ENCODE assay signal across 8 mouse cellular contexts in the genomic region with DNA sequence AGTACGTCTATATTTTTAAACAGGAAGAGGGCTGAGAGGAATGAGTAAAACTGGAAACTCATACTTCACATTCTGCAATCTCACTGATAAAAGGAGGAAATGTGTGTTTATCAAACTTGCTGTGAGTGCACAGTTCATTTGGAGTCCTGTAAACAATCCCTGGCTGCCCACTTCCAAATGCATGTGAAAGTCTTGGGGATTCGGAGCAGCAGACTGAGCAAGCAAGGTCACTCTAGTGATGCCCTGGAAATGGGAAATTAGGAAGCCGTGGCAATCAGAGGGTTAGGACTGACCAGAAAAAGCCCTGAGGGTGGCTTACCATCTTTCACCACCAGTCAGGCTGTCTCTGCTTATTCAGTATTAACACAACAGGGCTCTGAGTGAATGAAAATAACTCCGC. TPM values are rescaled to one million over a fixed set of nuclear protein-coding genes. Genes with fewer than 3 reads are reported as not detected.
DNase-seq lines count a peak whose midpoint lies in the region; ATAC-seq and TF ChIP-seq lines count a peak whose summit lies in the region.

No protein-coding gene starts in this region.

- H3K36me3 ChIP-seq in heart, embryonic 11.5 days (ENCODE audit: control insufficient read depth, insufficient read depth, low read length), result no peaks in the 10 kb centered on the region
- no peaks in the 10 kb centered on the region for H3K36me3 ChIP-seq in lung, embryonic 14.5 days (ENCODE audit: insufficient read depth)

- TF ChIP-seq CTCF in lung, embryonic 14.5 days (IDR thresholded peaks at IDR 0.05; ENCODE audit: low read depth), result no peak

- no peaks in the 10 kb centered on the region for H3K27me3 ChIP-seq in heart, embryonic 11.5 days (ENCODE audit: control insufficient read depth, insufficient read depth, low read length)
- H3K27me3 ChIP-seq in lung, embryonic 14.5 days (ENCODE audit: insufficient read depth, low read length), result no peaks in the 10 kb centered on the region

- H3K9ac ChIP-seq in heart, embryonic 11.5 days (ENCODE audit: low read depth, low read length), result no peak overlapping the region
- no peak overlapping the region for H3K9ac ChIP-seq in lung, embryonic 14.5 days

- H3K4me2 ChIP-seq in heart, embryonic 11.5 days, result no peak overlapping the region
- no peak overlapping the region for H3K4me2 ChIP-seq in lung, embryonic 14.5 days

- no peaks in the 10 kb centered on the region for H3K9me3 ChIP-seq in heart, embryonic 11.5 days (replicated peaks; ENCODE audit: control insufficient read depth, low read length)
- H3K9me3 ChIP-seq in lung, embryonic 14.5 days (ENCODE audit: low read depth, low read length), result no peaks in the 10 kb centered on the region

- peak overlapping the region; percentile 30; the same call in 1 of the 2 replicates for H3K27ac ChIP-seq in heart, embryonic 11.5 days (ENCODE audit: low read depth, low read length)
- no peak overlapping the region for H3K27ac ChIP-seq in lung, embryonic 14.5 days (ENCODE audit: low read depth)

- DNase-seq in heart, postnatal 4 days, result no peak
- peak; percentile 52 for DNase-seq in embryo, embryonic 11 days
- peak; percentile 18 to 24 for DNase-seq in kidney, adult 8-10 months
- DNase-seq in lung, embryonic 14.5 days, result peak; percentile 63
- DNase-seq in spleen, adult 18-20 months, result no peak
- DNase-seq in layer of hippocampus, adult 18-20 months (ENCODE audit: low spot score in 2 of 2), result no peak

- ATAC-seq in heart, embryonic 11.5 days (replicated peaks; ENCODE audit: insufficient number of reproducible peaks, low FRiP score, low TSS enrichment), result peak; percentile 49; the same call in 1 of the 2 replicates
- ATAC-seq in lung, embryonic 14.5 days (ENCODE audit: insufficient read depth), result peak; percentile 71; the same call in 1 of the 2 replicates
- no peak for ATAC-seq in frontal cortex, adult (ENCODE audit: low TSS enrichment)

- WGBS in heart, embryonic 11.5 days (ENCODE audit: insufficient replicate concordance), result 34% methylated on average over 4 of the region's 4 CpGs
- WGBS in lung, embryonic 14.5 days, result 27% methylated on average over 4 of the region's 4 CpGs

- no peak overlapping the region for H3K4me3 ChIP-seq in heart, embryonic 11.5 days (ENCODE audit: low read depth, low read length)
- H3K4me3 ChIP-seq in lung, embryonic 14.5 days (ENCODE audit: low read depth, low read length), result no peak overlapping the region

- 0 out of 2 replicates have a peak, but pooled peaks cover 2% of the 10 kb centered on the region for H3K4me1 ChIP-seq in heart, embryonic 11.5 days (ENCODE audit: control insufficient read depth, insufficient read depth, low read length)
- H3K4me1 ChIP-seq in lung, embryonic 14.5 days (ENCODE audit: insufficient read depth), result no peaks in the 10 kb centered on the region

RNA-seq across cellular contexts. Expression of gene Dph6, which starts 30.1 kb away (rescaled TPM):
- 17.2 and 18.6 TPM in 2 replicates for polyA plus RNA-seq in heart, embryonic 11.5 days (2014; fragmentation: Nextera tagmentation; extraction: Ambion mirVana)
- 10 to 100 TPM; 11.9 to 13.1 TPM for total RNA-seq in heart, postnatal 4 days (2021)
- polyA plus RNA-seq in lung, embryonic 14.5 days (2014; fragmentation: Nextera tagmentation; extraction: Ambion mirVana), result 29.4 TPM in 2 replicates
- 10 to 100 TPM; 13.0 to 13.2 TPM for total RNA-seq in layer of hippocampus, adult 18-20 months (2021)

Comparison
In these comparisons a context has a peak if more than half of its experiments do, and no peak if none do; other contexts are left out.
1. DNase-seq: peak in embryo, embryonic 11 days (single experiment), kidney, adult 8-10 months (2 of 2) and lung, embryonic 14.5 days (single experiment); none in heart, postnatal 4 days (single experiment), spleen, adult 18-20 months (0 of 2) and layer of hippocampus, adult 18-20 months (0 of 2).